Mouse (Mus musculus) heart, embryonic 16.5 days (tissue): ENCODE measurements around the gene Aqp5. TPM values are rescaled to one million over a fixed set of nuclear protein-coding genes. Genes with fewer than 3 reads are reported as not detected.
A peak's percentile ranks its signal among the peaks of the same experiment; 100 is the strongest.

Experiments used
- ATAC-seq: fragments of 200-750 bp; cut with Nextera tagmentation; replicated peaks from 2 replicates; pipeline ENCODE4 v1.8.0; 2017; ENCODE audit warnings: moderate number of reproducible peaks; ENCODE audit not compliant: insufficient read depth, low FRiP score; ENCODE audit errors: extremely low read depth
- H3K27ac ChIP-seq: fragments of 300-500 bp; sonication (generic); 2 replicates; pipeline ENCODE4 v1.5.1; 2014; ENCODE audit warnings: mild to moderate bottlenecking, low read length, control low read depth, moderate library complexity
- H3K27me3 ChIP-seq: fragments of 300-500 bp; sonication (generic); 2 replicates; pipeline ENCODE4 v1.6.1; 2014; ENCODE audit warnings: low read length, mixed read lengths; ENCODE audit not compliant: control insufficient read depth, insufficient read depth
- H3K36me3 ChIP-seq: fragments of 300-500 bp; sonication (generic); 2 replicates; pipeline ENCODE4 v1.6.1; 2014; ENCODE audit not compliant: control insufficient read depth, insufficient read depth
- H3K4me1 ChIP-seq: fragments of 300-500 bp; sonication (generic); 2 replicates; pipeline ENCODE4 v1.6.1; 2014; ENCODE audit warnings: low read length, mixed read lengths; ENCODE audit not compliant: control insufficient read depth, insufficient read depth
- H3K4me2 ChIP-seq: fragments of 300-500 bp; sonication (generic); 2 replicates; pipeline ENCODE4 v1.6.1; 2014; ENCODE audit warnings: low read depth, mild to moderate bottlenecking, control low read depth, low read length
- H3K4me3 ChIP-seq: fragments of 300-500 bp; sonication (generic); 2 replicates; pipeline ENCODE4 v1.5.1; 2014; ENCODE audit warnings: mild to moderate bottlenecking, control low read depth, low read length
- H3K9ac ChIP-seq: fragments of 300-500 bp; sonication (generic); 2 replicates; pipeline ENCODE4 v1.6.1; 2014; ENCODE audit warnings: low read length, control low read depth
- H3K9me3 ChIP-seq: fragments of 300-500 bp; sonication (generic); replicated peaks from 2 replicates; pipeline ENCODE4 v1.6.1; 2016; ENCODE audit warnings: low read length; ENCODE audit not compliant: control insufficient read depth
- WGBS: fragments of 180-500 bp; shearing (Covaris S2); extraction: QIAGEN DNeasy Blood & Tissue Kit; methylation state at CpG from one replicate; pipeline ENCODE4 v1.1.7; 2014; 5-methylcytosine and 5-hydroxymethylcytosine counted together
- polyA plus RNA-seq: library from polyadenylated mRNA; unstranded; fragments of >200 nt; fragmentation: Nextera tagmentation; extraction: Ambion mirVana; gene quantifications from 2 replicates; pipeline ENCODE4 v1.2.1, GENCODE M21; 2015

The Aqp5 gene
- polyA plus RNA-seq: 1.0 and 1.3 TPM in 2 replicates

DNA sequence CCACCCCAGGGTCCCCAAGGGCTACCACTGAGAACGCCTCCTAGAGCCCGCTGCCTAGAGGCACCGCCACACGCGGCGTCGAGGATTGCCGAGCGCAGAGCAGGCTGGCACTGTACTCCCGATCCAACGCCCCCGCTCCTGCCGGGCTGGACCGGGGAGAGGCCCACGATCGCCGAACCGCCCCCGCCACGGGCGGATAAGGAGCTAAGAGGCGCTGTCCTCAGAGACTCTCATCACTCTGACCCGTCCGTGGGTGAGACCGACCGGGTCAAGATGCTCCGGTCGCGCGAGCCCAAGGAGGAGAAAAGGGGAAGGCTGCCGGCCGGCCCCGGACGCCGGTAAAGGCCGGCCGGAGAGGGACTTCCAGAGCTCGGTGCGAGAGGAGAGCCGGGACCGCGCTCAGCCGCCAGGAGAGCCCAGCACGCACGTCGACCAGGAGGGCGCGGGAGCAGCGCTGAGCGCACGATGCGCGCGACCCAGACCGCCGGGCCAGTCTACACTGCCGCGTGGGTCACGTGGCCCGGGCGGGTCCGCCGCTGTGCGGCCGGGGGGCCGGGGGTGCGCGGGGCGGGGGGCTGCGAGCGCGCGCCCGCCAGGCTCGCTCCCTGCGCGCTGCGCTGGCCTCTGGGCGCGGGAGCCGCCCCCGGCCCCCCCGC, at the start of gene Aqp5:
Gene Aqp5, plus strand, starts transcription at position 354 of the 656 bp plus-strand sequence.
- Histone ChIP-seq H3K9me3 (no peaks in the 10 kb centered on the region), H3K4me3 (peak within 1 kb of the TSS; percentile 48), H3K4me1 (peaks cover 3% of the 10 kb centered on the region; the same call in 1 of the 2 replicates), H3K27ac (no peak within 1 kb of the TSS), H3K9ac (peak within 1 kb of the TSS; percentile 35), H3K27me3 (peaks cover 100% of the 10 kb centered on the region), H3K36me3 (no peaks in the 10 kb centered on the region), H3K4me2 (peak within 1 kb of the TSS; percentile 67)
- 3% methylated on average over 83 of the region's 83 CpGs for WGBS
- peak; percentile 39; the same call in 1 of the 2 replicates for ATAC-seq

DNA sequence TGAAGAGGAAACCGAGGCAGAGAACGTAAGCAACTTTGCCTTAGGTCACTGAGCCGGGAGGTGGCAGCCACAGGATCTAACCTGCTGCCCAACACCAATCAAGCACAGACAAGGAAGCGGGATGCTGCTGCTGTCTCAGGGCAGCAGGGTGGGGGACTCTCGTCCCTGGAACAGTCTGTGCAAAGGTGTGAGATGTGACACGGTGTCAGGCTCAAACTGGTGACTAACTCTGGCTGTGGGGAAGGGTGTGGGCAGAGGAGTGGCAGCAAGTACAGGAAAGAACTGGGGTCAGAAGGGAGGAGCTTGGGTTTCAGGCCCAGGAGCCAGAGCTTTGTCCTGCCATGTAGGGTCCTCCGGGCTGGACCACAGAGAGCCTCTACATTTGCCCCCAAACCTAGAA, 46.5 kb upstream of the Aqp5 start:
- Histone ChIP-seq H3K27me3 (peaks cover 29% of the 10 kb centered on the region), H3K9ac (no peak overlapping the region), H3K27ac (no peak overlapping the region), H3K9me3 (no peaks in the 10 kb centered on the region), H3K4me1 (no peaks in the 10 kb centered on the region), H3K36me3 (no peaks in the 10 kb centered on the region), H3K4me3 (no peak overlapping the region), H3K4me2 (no peak overlapping the region)
- WGBS: 44% methylated on average over 7 of the region's 7 CpGs
- no peak; the same call in 1 of the 2 replicates for ATAC-seq

DNA sequence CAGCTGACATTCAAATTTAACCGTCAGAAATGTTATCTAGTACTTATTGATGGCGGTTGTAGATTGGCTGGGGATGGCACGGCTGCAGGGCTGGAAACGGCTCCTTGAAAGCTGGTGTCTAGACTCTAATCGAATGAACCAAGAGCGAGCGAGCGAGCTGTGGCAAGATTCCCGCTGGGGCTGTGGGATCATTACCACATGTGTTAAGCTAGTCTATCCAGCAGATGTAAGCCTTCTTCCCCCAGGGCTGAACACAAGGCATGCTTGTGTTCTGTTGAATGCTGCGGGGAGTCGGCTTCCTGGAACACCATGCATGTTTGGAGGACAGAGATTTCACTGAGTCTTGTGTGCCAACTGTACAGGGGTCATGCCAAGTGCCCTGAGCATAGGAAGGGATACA, 44.0 kb upstream of the Aqp5 start:
- H3K4me1 ChIP-seq: no peaks in the 10 kb centered on the region
- no peak overlapping the region for H3K27ac ChIP-seq
- WGBS: 74% methylated on average over 11 of the region's 11 CpGs
- no peaks in the 10 kb centered on the region for H3K36me3 ChIP-seq
- H3K4me2 ChIP-seq: no peak overlapping the region
- ATAC-seq: no peak
- H3K4me3 ChIP-seq: no peak overlapping the region
- no peak overlapping the region for H3K9ac ChIP-seq
- no peaks in the 10 kb centered on the region for H3K9me3 ChIP-seq
- H3K27me3 ChIP-seq: peaks cover 22% of the 10 kb centered on the region

DNA sequence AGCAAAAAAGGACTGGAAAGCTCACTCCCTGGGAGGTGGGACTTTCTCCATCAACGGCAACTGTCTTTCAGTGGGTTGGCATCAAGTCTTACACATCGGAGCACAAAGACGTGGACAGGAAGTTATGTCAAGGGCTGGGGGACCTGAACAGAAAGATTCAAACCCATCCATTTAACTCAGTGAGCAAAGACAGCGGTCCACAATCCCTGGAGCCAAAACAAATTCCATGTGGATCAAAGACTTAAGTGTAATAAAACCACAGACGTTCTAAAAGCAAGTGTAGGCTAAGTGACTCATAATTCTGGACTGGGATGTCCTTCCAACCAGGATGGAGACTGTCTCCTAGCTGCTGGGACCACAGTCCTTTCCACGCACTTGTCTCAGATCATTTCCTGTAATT, 42.9 kb upstream of the Aqp5 start:
- Histone ChIP-seq H3K4me3 (no peak overlapping the region), H3K36me3 (no peaks in the 10 kb centered on the region), H3K27ac (no peak overlapping the region), H3K4me1 (no peaks in the 10 kb centered on the region), H3K9ac (no peak overlapping the region), H3K4me2 (no peak overlapping the region), H3K9me3 (no peaks in the 10 kb centered on the region), H3K27me3 (peaks cover 22% of the 10 kb centered on the region)
- 64% methylated on average over 6 of the region's 6 CpGs for WGBS
- no peak for ATAC-seq

DNA sequence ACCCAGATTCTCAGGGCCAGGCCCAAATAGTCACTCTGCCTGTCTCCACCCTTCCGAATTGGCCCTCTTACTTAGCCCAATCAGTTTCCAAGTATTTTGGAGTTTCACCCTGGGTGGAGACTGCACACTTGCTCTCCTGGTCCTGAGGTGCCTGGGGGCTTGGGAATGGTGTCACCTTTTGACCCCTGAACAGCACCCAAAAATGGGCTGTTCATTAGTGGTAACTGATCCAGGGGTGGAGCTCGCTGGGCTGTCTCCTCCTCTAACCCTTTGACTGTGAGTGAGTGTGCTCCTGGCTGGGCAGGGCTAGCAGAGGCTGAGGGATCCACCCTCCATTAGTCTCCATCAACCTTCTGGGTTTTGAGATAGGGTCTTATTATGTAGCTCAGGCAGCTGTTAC, 40.7 kb upstream of the Aqp5 start:
- Histone ChIP-seq H3K27ac (no peak overlapping the region), H3K9ac (no peak overlapping the region), H3K4me1 (no peaks in the 10 kb centered on the region), H3K36me3 (no peaks in the 10 kb centered on the region), H3K4me3 (no peak overlapping the region), H3K9me3 (no peaks in the 10 kb centered on the region), H3K27me3 (0 out of 2 replicates have a peak, but pooled peaks cover 7% of the 10 kb centered on the region), H3K4me2 (no peak overlapping the region)
- no peak for ATAC-seq
- 47% methylated on average over 2 of the region's 2 CpGs for WGBS

DNA sequence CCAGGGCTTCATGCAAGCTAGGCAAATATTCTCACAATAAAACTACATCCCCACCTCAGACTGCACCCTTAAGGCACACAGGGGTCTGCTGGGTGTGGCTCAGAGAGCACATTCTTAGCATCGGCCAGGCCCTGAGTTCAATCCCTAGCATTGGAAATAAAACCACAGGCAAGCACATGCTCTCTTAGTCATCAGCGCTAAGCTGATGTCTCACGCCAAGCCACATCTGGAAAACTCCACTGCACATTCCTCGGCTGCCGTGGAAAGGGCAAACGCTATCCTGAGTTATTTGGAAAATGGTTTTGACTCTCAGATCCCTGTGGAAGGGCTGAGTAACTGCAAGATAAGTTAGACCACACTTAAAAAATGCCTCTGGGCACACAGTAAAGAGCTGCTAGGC, 36.8 kb upstream of the Aqp5 start:
- Histone ChIP-seq H3K9ac (no peak overlapping the region), H3K4me2 (no peak overlapping the region), H3K27ac (no peak overlapping the region), H3K9me3 (no peaks in the 10 kb centered on the region), H3K4me3 (no peak overlapping the region), H3K27me3 (0 out of 2 replicates have a peak, but pooled peaks cover 2% of the 10 kb centered on the region), H3K4me1 (no peaks in the 10 kb centered on the region), H3K36me3 (no peaks in the 10 kb centered on the region)
- 37% methylated on average over 6 of the region's 6 CpGs for WGBS
- ATAC-seq: no peak

DNA sequence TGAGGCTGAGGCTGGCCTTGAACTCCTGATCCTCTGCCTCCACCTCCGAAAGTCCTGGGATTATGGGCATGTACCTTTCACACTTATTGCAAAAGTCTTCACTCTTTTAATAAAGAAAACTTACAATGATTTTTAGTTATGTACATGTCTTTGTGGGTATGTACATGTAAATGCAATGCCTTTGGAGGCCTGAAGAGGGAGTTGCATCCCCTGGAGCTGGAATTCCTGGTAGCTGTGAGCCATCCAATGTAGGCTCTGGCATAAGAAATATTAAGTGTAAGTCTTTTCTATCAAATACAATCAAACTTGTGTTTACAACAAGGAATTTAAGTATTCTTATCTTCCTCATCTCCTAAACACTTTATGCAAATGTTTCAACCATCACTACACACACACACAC, 31.6 kb upstream of the Aqp5 start:
- ATAC-seq: no peak
- Histone ChIP-seq H3K9me3 (no peaks in the 10 kb centered on the region), H3K9ac (no peak overlapping the region), H3K27ac (no peak overlapping the region), H3K4me1 (no peaks in the 10 kb centered on the region), H3K4me2 (no peak overlapping the region), H3K36me3 (no peaks in the 10 kb centered on the region), H3K27me3 (0 out of 2 replicates have a peak, but pooled peaks cover 9% of the 10 kb centered on the region), H3K4me3 (no peak overlapping the region)
- 79% methylated on average over 1 of the region's 1 CpGs for WGBS

DNA sequence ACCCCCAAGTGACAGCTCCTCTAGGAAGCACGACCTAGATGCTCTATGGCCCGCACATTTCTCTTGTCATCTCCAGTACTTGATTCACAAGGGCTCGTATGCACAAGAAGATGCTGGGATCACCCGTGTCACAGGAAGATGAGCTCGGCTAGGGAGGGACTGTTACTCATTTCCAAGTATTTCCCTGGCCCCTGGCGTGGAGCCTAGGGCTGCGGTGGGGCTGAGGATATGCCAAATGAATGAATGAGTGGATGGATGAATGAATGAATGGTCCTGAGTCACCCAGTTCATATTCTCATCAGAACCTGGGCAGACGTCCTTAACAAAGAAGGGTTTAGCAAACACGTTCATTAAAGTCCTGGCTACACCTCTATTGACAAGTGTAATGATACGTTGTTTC, 30.3 kb upstream of the Aqp5 start:
- 69% methylated on average over 10 of the region's 10 CpGs for WGBS

DNA sequence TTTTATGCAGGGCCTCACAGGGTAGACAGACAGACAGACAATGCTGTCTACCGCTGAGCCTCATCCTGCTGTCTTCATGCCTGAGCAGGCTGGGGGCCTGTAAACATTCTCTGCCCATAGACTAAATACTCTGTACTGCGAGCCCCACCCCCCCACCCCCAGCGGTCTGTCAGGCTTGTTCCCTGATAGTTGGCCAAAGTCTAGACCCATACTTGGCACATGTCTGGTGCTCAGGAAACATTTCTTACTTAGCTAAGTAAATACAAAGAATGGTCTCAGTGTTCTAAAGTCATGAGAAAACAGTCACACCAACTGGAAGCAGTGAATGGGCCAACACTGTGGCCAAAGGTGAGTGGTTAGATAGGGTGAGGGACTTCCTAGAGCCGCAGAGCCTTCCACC, 23.2 kb upstream of the Aqp5 start:
- H3K4me1 ChIP-seq: no peaks in the 10 kb centered on the region
- no peak for ATAC-seq
- 0 out of 2 replicates have a peak, but pooled peaks cover 3% of the 10 kb centered on the region for H3K27me3 ChIP-seq
- H3K36me3 ChIP-seq: no peaks in the 10 kb centered on the region
- H3K9me3 ChIP-seq: no peaks in the 10 kb centered on the region
- H3K27ac ChIP-seq: no peak overlapping the region
- 70% methylated on average over 4 of the region's 4 CpGs for WGBS
- H3K4me3 ChIP-seq: no peak overlapping the region
- H3K4me2 ChIP-seq: no peak overlapping the region
- H3K9ac ChIP-seq: no peak overlapping the region

More for the DNA sequence above, 30.3 kb upstream of the Aqp5 start:
- no peaks in the 10 kb centered on the region for H3K9me3 ChIP-seq
- H3K9ac ChIP-seq: no peak overlapping the region
- 0 out of 2 replicates have a peak, but pooled peaks cover 6% of the 10 kb centered on the region for H3K27me3 ChIP-seq
- no peaks in the 10 kb centered on the region for H3K36me3 ChIP-seq
- no peak overlapping the region for H3K4me2 ChIP-seq
- H3K27ac ChIP-seq: no peak overlapping the region
- H3K4me1 ChIP-seq: no peaks in the 10 kb centered on the region
- no peak for ATAC-seq
- no peak overlapping the region for H3K4me3 ChIP-seq
